Mouse (Mus musculus) heart, adult 11 months (tissue): ENCODE measurements at regions not wholly inside any gene's neighbourhood (a gene's known extent, or its start where the extent isn't known, plus 50 kb on each side); places are given as distances from the start of the nearest gene placed in this dataset.

Experiments
- DNase-seq: peaks from one replicate; pipeline ENCODE4 v3.0.0; 2022

- peak; percentile 96 for DNase-seq
Observed at GRCm38 (mm10) chr5:53381492-53382199, 84.3 kb upstream of the Rbpj start.

GRCm38 (mm10) chr5:53384026-53384425 is 81.9 kb upstream of the Rbpj start:
- DNase-seq: no peak

- DNase-seq: no peak
Observed at GRCm38 (mm10) chr5:53385513-53386148, 80.3 kb upstream of the Rbpj start.

- DNase-seq: no peak
Observed at GRCm38 (mm10) chr5:53393571-53393970, 72.4 kb upstream of the Rbpj start.

- no peak for DNase-seq
Observed at GRCm38 (mm10) chr5:53394560-53394959, 71.4 kb upstream of the Rbpj start.

- DNase-seq: no peak
Observed at GRCm38 (mm10) chr5:53398428-53399058, 67.4 kb upstream of the Rbpj start.

GRCm38 (mm10) chr5:53401093-53401492 is 64.9 kb upstream of the Rbpj start:
- peak; percentile 96 for DNase-seq

GRCm38 (mm10) chr5:53402022-53402421 is 63.9 kb upstream of the Rbpj start:
- no peak for DNase-seq

- DNase-seq: peak; percentile 97
Observed at GRCm38 (mm10) chr5:53402619-53403151, 63.3 kb upstream of the Rbpj start.

- no peak for DNase-seq
Observed at GRCm38 (mm10) chr5:53405929-53406328, 60.0 kb upstream of the Rbpj start.

GRCm38 (mm10) chr5:53407646-53408045 is 58.3 kb upstream of the Rbpj start:
- no peak for DNase-seq

GRCm38 (mm10) chr5:53408235-53408634 is 57.7 kb upstream of the Rbpj start:
- no peak for DNase-seq

- no peak for DNase-seq
Observed at GRCm38 (mm10) chr5:53409740-53410139, 56.2 kb upstream of the Rbpj start.

- peak; percentile 92 for DNase-seq
Observed at GRCm38 (mm10) chr5:53412391-53413075, 53.4 kb upstream of the Rbpj start.

- no peak for DNase-seq
Observed at GRCm38 (mm10) chr5:53413677-53414076, 52.3 kb upstream of the Rbpj start.

- DNase-seq: peak; percentile 88
Observed at GRCm38 (mm10) chr5:53415472-53415871, 50.5 kb upstream of the Rbpj start.
